Mouse (Mus musculus) neural tube, embryonic 10.5 days (tissue): ENCODE results near the gene Emc8.

Experiments used
- DNase-seq: peaks from one replicate; pipeline ENCODE4 v3.0.0-alpha.2; 2017; ENCODE audit warnings: low spot score; ENCODE audit errors: extremely low spot score

The Emc8 gene

GRCm38 (mm10) chr8:120642031-120642662, 26.2 kb downstream of the Emc8 start:
- no peak for DNase-seq

GRCm38 (mm10) chr8:120641245-120641644, 27.1 kb downstream of the Emc8 start:
- DNase-seq = no peak

GRCm38 (mm10) chr8:120634329-120634839, 34.0 kb downstream of the Emc8 start:
- DNase-seq = peak; percentile 51

GRCm38 (mm10) chr8:120633665-120634271, 34.6 kb downstream of the Emc8 start:
- peak; percentile 46 for DNase-seq

GRCm38 (mm10) chr8:120632969-120633664, 35.3 kb downstream of the Emc8 start:
- DNase-seq = no peak

GRCm38 (mm10) chr8:120631441-120632375, 36.7 kb downstream of the Emc8 start:
- no peak for DNase-seq

- no peak for DNase-seq
These were observed 37.5 kb downstream of the Emc8 start for GRCm38 (mm10) chr8:120630848-120631247.

- DNase-seq = no peak
These were observed 38.3 kb downstream of the Emc8 start for GRCm38 (mm10) chr8:120630031-120630430.

GRCm38 (mm10) chr8:120627298-120627697, 41.1 kb downstream of the Emc8 start:
- DNase-seq = no peak

GRCm38 (mm10) chr8:120626461-120626860, 41.9 kb downstream of the Emc8 start:
- DNase-seq = no peak

GRCm38 (mm10) chr8:120623608-120624007, 44.8 kb downstream of the Emc8 start:
- DNase-seq = no peak

- DNase-seq = no peak
These were observed 46.2 kb downstream of the Emc8 start for GRCm38 (mm10) chr8:120622161-120622560.

GRCm38 (mm10) chr8:120620441-120620840, 47.9 kb downstream of the Emc8 start:
- DNase-seq = no peak

- no peak for DNase-seq
These were observed 48.9 kb downstream of the Emc8 start for GRCm38 (mm10) chr8:120619235-120620180.

- DNase-seq = peak; percentile 91
These were observed 50.3 kb downstream of the Emc8 start for GRCm38 (mm10) chr8:120618110-120618509.

GRCm38 (mm10) chr8:120616663-120617626, 51.4 kb downstream of the Emc8 start:
- no peak for DNase-seq

GRCm38 (mm10) chr8:120614491-120614890, 53.9 kb downstream of the Emc8 start:
- no peak for DNase-seq

- no peak for DNase-seq
These were observed 57.5 kb downstream of the Emc8 start for GRCm38 (mm10) chr8:120610824-120611223.

- DNase-seq = peak; percentile 71
These were observed 60.5 kb downstream of the Emc8 start for GRCm38 (mm10) chr8:120607885-120608284.
